Mouse (Mus musculus): ENCODE data around the gene Bcl11a.

The Bcl11a gene

DNA sequence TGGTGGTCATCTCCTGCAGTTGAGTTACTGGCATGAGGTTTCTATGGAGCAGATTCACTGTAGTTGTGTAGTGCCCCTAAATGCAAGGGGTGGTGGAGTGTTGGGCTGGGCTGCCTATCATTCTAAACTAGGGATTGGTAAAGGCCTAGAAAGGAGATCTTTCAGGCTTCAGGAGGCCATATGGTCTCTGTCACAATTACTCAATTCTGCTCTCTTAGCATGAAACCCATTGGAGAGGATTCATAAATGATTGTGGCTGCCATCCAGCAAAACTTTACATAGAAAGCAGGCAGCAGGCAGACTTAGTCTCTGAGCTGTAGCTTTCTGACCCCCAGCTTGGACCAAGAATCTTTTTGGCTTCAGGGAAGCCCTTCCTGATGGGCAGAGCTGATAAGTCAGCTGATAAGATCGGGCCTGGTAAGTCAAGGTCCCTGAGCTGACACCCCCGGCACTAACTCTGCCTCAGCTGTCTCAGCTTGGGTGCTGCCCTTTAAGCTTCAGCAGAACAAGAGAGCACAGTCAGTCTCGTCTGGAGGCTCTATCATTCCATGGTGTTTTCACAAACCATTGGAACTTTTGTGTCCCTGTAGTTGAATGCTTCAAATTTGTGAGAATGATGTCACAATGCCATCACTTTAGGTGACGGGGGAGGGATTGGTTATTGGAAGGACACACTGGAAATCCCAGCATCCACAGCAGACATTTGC lies 143.9 kb downstream of the Bcl11a start:
- DNase-seq = no peak
